Mouse (Mus musculus) ovary, postnatal 10 days (tissue): ENCODE data around the gene Dnajb1.

Experiments
- DNase-seq: peaks from one replicate; pipeline ENCODE4 v3.0.0; 2022; ENCODE audit warnings: low spot score

The Dnajb1 gene

GRCm38 (mm10) chr8:83656043-83656442 is 48.0 kb downstream of the Dnajb1 start:
- no peak for DNase-seq

DNA sequence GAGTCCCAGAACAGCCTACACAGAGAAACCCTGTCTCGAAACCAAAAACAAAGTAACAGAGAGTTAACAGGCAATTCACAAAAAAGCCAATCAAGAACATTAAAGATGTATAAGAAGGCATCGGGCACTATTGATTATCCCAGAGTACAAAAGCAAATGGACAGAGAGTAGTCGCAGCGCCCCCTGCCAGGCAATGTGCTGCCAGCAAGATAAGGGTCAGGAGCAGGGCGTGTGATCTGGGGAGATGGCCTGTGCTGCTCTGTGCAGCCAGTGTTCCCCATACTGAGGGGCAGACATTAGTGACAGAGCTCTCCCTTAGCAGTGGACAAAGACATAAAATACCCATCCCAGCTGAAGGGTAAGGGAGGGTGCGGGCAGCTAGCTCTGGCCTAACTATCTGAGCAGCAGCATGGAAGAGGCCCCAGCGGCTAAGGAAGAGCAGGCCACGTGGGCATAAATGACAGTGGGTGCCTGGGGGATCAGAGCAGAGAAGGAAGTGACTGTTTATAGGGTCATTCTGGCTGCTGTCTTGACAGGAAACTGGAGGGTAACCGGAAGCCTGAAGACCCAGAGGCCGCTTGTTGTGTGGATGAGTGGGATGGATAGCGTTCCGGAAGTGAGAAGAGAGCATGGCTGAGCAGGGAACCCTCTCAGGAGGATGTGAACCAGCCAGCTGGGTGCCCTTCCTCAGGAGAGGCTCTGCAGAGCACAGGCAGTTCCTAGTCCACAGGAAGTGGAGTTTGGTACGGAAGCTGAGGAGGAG is 48.7 kb downstream of the Dnajb1 start:
- DNase-seq, result no peak

DNA sequence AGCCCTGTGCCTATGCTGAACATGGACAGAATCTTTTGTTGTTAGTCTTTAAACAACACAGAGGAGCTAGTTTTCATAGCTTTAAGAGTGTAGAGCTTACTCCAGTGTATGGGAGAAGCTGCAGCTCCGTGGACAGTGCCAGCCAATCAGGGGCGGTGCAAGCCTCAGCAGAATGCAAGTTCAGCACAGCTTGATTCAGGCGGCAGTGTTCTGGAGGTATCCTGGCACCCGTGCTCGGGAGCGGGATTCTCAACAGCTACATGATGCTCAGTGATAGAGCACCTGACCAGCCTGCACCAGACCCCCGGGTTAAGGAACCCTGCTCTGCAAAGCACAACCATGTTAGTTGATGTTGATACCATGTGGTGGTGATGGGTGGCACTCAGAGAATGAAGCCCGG is 52.6 kb downstream of the Dnajb1 start:
- DNase-seq, result no peak

- no peak for DNase-seq
Observed at GRCm38 (mm10) chr8:83660995-83661680, 53.1 kb downstream of the Dnajb1 start.
